Mouse (Mus musculus): Measurements from ENCODE around the gene Rdh16.

- TF ChIP-seq CTCF (IDR thresholded peaks at IDR 0.05; ENCODE audit: extremely low read depth, insufficient read depth, low read length) (no peak), POLR2A (IDR thresholded peaks at IDR 0.05; ENCODE audit: extremely low read depth, insufficient read depth, low read length) (no peak)
Observed at GRCm38 (mm10) chr10:127881041-127881440, 80.1 kb downstream of the Rdh16 start.
